Mouse (Mus musculus): ENCODE results near the gene Senp3. TPM values are rescaled to one million over a fixed set of nuclear protein-coding genes. Genes with fewer than 3 reads are reported as not detected.
"Not testable (repeated sequence)": the region's sequence is repeated elsewhere in the genome, so short reads cannot be mapped to it uniquely, and the experiment has no call there.

Gene Senp3
- polyA plus RNA-seq, 1 experiment from 2014 or later = 102 TPM

DNA sequence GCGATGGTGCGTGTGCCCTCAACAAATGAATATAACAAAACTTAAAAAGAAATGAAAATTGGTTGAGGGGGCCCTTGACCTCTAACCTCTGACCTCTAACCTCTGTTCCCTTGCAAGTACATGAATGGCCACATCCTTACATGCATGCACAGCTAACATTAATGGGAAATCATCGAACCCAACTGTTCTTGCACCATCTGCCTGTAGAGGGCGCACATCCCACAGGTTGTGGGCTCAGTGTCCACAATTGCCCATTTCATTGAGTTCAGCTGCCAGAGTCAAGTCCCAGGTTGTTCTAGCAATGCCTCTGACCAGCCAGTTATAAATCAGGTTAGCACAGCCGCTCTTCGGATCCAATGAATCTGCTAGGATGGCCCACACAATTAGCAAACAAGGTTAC lies 53.6 kb downstream of the Senp3 start:
- H3K27ac ChIP-seq (ENCODE audit: low read depth, low read length) = no peak overlapping the region
- H3K27me3 ChIP-seq (ENCODE audit: control insufficient read depth, insufficient read depth, low read length) = no peaks in the 10 kb centered on the region
- H3K9ac ChIP-seq (ENCODE audit: low read depth, low read length) = no peak overlapping the region
- ATAC-seq (ENCODE audit: low FRiP score, low TSS enrichment) = no peak
- no peak overlapping the region for H3K4me3 ChIP-seq (ENCODE audit: low read length)
- H3K9me3 ChIP-seq (ENCODE audit: control insufficient read depth, low read length) = no peaks in the 10 kb centered on the region
- H3K4me1 ChIP-seq (ENCODE audit: control insufficient read depth, insufficient read depth, low read length) = no peaks in the 10 kb centered on the region
- WGBS = 34% methylated on average over 6 of the region's 6 CpGs
- no peak overlapping the region for H3K4me2 ChIP-seq (replicated peaks; ENCODE audit: low read depth, low read length)
- no peaks in the 10 kb centered on the region for H3K36me3 ChIP-seq (ENCODE audit: control insufficient read depth, insufficient read depth, low read length)

- not testable (repeated sequence) for ATAC-seq (ENCODE audit: low FRiP score, low TSS enrichment); H3K27me3 ChIP-seq (ENCODE audit: control insufficient read depth, insufficient read depth, low read length); H3K4me2 ChIP-seq (replicated peaks; ENCODE audit: low read depth, low read length); H3K36me3 ChIP-seq (ENCODE audit: control insufficient read depth, insufficient read depth, low read length); H3K4me1 ChIP-seq (ENCODE audit: control insufficient read depth, insufficient read depth, low read length); H3K9me3 ChIP-seq (ENCODE audit: control insufficient read depth, low read length); H3K27ac ChIP-seq (ENCODE audit: low read depth, low read length); H3K4me3 ChIP-seq (ENCODE audit: low read length); H3K9ac ChIP-seq (ENCODE audit: low read depth, low read length)
- 85% methylated on average over 2 of the region's 2 CpGs for WGBS
Observed at GRCm38 (mm10) chr11:69624339-69624738, 57.5 kb downstream of the Senp3 start.

MicroRNAs encoded within 50 kb of the gene (microRNA counts, 519-probe panel; counts per million panel counts)
- microRNA mmu-miR-1934 (not detected), microRNA mmu-miR-467f (3,578 counts per million, percentile 16 among the panel's probes with 10 or more counts)

Small RNAs within 50 kb of the gene (microRNA-seq; reads per million reads assigned to microRNA genes)
- gene Mir1934 = 5.5 reads per million, percentile 20 among the genes with 10 or more reads in this experiment
- not detected for gene Mir467f

Other genes with a start within 250 kb of the Senp3 start
- gene Dnah2, start 133.0 kb downstream of the Senp3 start, polyA plus RNA-seq (2014; fragmentation: Nextera tagmentation; extraction: Ambion mirVana) = 0.87 and 1.5 TPM in 2 replicates
- 3.9 and 9.0 TPM in 2 replicates for gene Efnb3, start 121.9 kb downstream of the Senp3 start, polyA plus RNA-seq (2014; fragmentation: Nextera tagmentation; extraction: Ambion mirVana)
- gene Wrap53, start 101.8 kb downstream of the Senp3 start, polyA plus RNA-seq (2014; fragmentation: Nextera tagmentation; extraction: Ambion mirVana) = 26.9 and 31.9 TPM in 2 replicates
- 214 and 219 TPM in 2 replicates for gene Trp53, start 101.7 kb downstream of the Senp3 start, polyA plus RNA-seq (2014; fragmentation: Nextera tagmentation; extraction: Ambion mirVana)
- gene Atp1b2, start 76.1 kb downstream of the Senp3 start, polyA plus RNA-seq (2014; fragmentation: Nextera tagmentation; extraction: Ambion mirVana) = 7.6 and 11.4 TPM in 2 replicates
- gene Shbg, start 64.2 kb downstream of the Senp3 start, polyA plus RNA-seq (2014; fragmentation: Nextera tagmentation; extraction: Ambion mirVana) = not detected in 2 replicates
- gene Sat2, start 60.1 kb downstream of the Senp3 start, polyA plus RNA-seq (2014; fragmentation: Nextera tagmentation; extraction: Ambion mirVana) = 16.9 and 22.6 TPM in 2 replicates
- 30.7 and 33.3 TPM in 2 replicates for gene Fxr2, start 49.1 kb downstream of the Senp3 start, polyA plus RNA-seq (2014; fragmentation: Nextera tagmentation; extraction: Ambion mirVana)
- 0.51 TPM in 1 of 2 replicates, not detected in the other for gene Sox15, start 26.8 kb downstream of the Senp3 start, polyA plus RNA-seq (2014; fragmentation: Nextera tagmentation; extraction: Ambion mirVana)
- 42.3 and 71.8 TPM in 2 replicates for gene Mpdu1, start 19.4 kb downstream of the Senp3 start, polyA plus RNA-seq (2014; fragmentation: Nextera tagmentation; extraction: Ambion mirVana)
- gene Cd68, start 15.9 kb downstream of the Senp3 start, polyA plus RNA-seq (2014; fragmentation: Nextera tagmentation; extraction: Ambion mirVana) = 8.5 and 10.5 TPM in 2 replicates
- 729 and 1,177 TPM in 2 replicates for gene Eif4a1, start 9.7 kb downstream of the Senp3 start, polyA plus RNA-seq (2014; fragmentation: Nextera tagmentation; extraction: Ambion mirVana)
- gene Tnfsf13, start 3.7 kb upstream of the Senp3 start, polyA plus RNA-seq (2014; fragmentation: Nextera tagmentation; extraction: Ambion mirVana) = 0.34 and 0.60 TPM in 2 replicates
- 6.9 and 8.6 TPM in 2 replicates for gene Tnfsf12, start 13.8 kb upstream of the Senp3 start, polyA plus RNA-seq (2014; fragmentation: Nextera tagmentation; extraction: Ambion mirVana)
- 4.6 and 4.9 TPM in 2 replicates for gene Tnfsfm13, start 14.0 kb upstream of the Senp3 start, polyA plus RNA-seq (2014; fragmentation: Nextera tagmentation; extraction: Ambion mirVana)
- 30.2 and 58.4 TPM in 2 replicates for gene Polr2a, start 76.6 kb upstream of the Senp3 start, polyA plus RNA-seq (2014; fragmentation: Nextera tagmentation; extraction: Ambion mirVana)
- 0.23 and 0.36 TPM in 2 replicates for gene Slc35g3, start 79.9 kb upstream of the Senp3 start, polyA plus RNA-seq (2014; fragmentation: Nextera tagmentation; extraction: Ambion mirVana)
- gene Zbtb4, start 83.8 kb upstream of the Senp3 start, polyA plus RNA-seq (2014; fragmentation: Nextera tagmentation; extraction: Ambion mirVana) = 2.0 and 2.2 TPM in 2 replicates
- 4.6 and 6.5 TPM in 2 replicates for gene Chrnb1, start 113.9 kb upstream of the Senp3 start, polyA plus RNA-seq (2014; fragmentation: Nextera tagmentation; extraction: Ambion mirVana)
- gene Fgf11, start 119.8 kb upstream of the Senp3 start, polyA plus RNA-seq (2014; fragmentation: Nextera tagmentation; extraction: Ambion mirVana) = 1.7 and 1.9 TPM in 2 replicates
- gene Tmem102, start 123.5 kb upstream of the Senp3 start, polyA plus RNA-seq (2014; fragmentation: Nextera tagmentation; extraction: Ambion mirVana) = 6.4 and 7.7 TPM in 2 replicates
- gene Gm39566, start 133.2 kb upstream of the Senp3 start, polyA plus RNA-seq (2014; fragmentation: Nextera tagmentation; extraction: Ambion mirVana) = not detected in 2 replicates
- gene Spem2, start 136.4 kb upstream of the Senp3 start, polyA plus RNA-seq (2014; fragmentation: Nextera tagmentation; extraction: Ambion mirVana) = not detected in 2 replicates
- 0.27 TPM in 1 of 2 replicates, not detected in the other for gene Spem1, start 140.1 kb upstream of the Senp3 start, polyA plus RNA-seq (2014; fragmentation: Nextera tagmentation; extraction: Ambion mirVana)
- gene Nlgn2, start 155.7 kb upstream of the Senp3 start, polyA plus RNA-seq (2014; fragmentation: Nextera tagmentation; extraction: Ambion mirVana) = 7.8 and 8.5 TPM in 2 replicates
- gene Tmem256, start 156.4 kb upstream of the Senp3 start, polyA plus RNA-seq (2014; fragmentation: Nextera tagmentation; extraction: Ambion mirVana) = 354 and 512 TPM in 2 replicates
- gene Plscr3, start 164.3 kb upstream of the Senp3 start, polyA plus RNA-seq (2014; fragmentation: Nextera tagmentation; extraction: Ambion mirVana) = 84.3 and 105 TPM in 2 replicates
- gene Tnk1, start 176.6 kb upstream of the Senp3 start, polyA plus RNA-seq (2014; fragmentation: Nextera tagmentation; extraction: Ambion mirVana) = 2.3 and 4.9 TPM in 2 replicates
- gene Tmem95, start 195.9 kb upstream of the Senp3 start, polyA plus RNA-seq (2014; fragmentation: Nextera tagmentation; extraction: Ambion mirVana) = not detected in 2 replicates
- 3.8 and 6.4 TPM in 2 replicates for gene Kctd11, start 199.3 kb upstream of the Senp3 start, polyA plus RNA-seq (2014; fragmentation: Nextera tagmentation; extraction: Ambion mirVana)
- gene Acap1, start 213.5 kb upstream of the Senp3 start, polyA plus RNA-seq (2014; fragmentation: Nextera tagmentation; extraction: Ambion mirVana) = 0.20 and 0.28 TPM in 2 replicates
- gene 2810408A11Rik, start 218.9 kb upstream of the Senp3 start, polyA plus RNA-seq (2014; fragmentation: Nextera tagmentation; extraction: Ambion mirVana) = 12.4 and 15.1 TPM in 2 replicates
- gene Neurl4, start 219.0 kb upstream of the Senp3 start, polyA plus RNA-seq (2014; fragmentation: Nextera tagmentation; extraction: Ambion mirVana) = 13.0 and 16.3 TPM in 2 replicates
- gene Gps2, start 231.8 kb upstream of the Senp3 start, polyA plus RNA-seq (2014; fragmentation: Nextera tagmentation; extraction: Ambion mirVana) = 73.4 and 82.0 TPM in 2 replicates
- gene Eif5a, start 239.9 kb upstream of the Senp3 start, polyA plus RNA-seq (2014; fragmentation: Nextera tagmentation; extraction: Ambion mirVana) = 2,108 and 2,169 TPM in 2 replicates

Data from kidney, embryonic 14.5 days (tissue).